Mouse (Mus musculus): ENCODE measurements around the gene Zfp354b.

GRCm38 (mm10) chr11:50914461-50914860, 17.0 kb downstream of the Zfp354b start:
- TF ChIP-seq CTCF (IDR thresholded peaks at IDR 0.05; ENCODE audit: control insufficient read depth, insufficient read depth, insufficient read length), result no peak
- no peak for TF ChIP-seq USF1 (IDR thresholded peaks at IDR 0.05; ENCODE audit: low read depth)

Measured in C2C12 (cell line).